In the genomic region with DNA sequence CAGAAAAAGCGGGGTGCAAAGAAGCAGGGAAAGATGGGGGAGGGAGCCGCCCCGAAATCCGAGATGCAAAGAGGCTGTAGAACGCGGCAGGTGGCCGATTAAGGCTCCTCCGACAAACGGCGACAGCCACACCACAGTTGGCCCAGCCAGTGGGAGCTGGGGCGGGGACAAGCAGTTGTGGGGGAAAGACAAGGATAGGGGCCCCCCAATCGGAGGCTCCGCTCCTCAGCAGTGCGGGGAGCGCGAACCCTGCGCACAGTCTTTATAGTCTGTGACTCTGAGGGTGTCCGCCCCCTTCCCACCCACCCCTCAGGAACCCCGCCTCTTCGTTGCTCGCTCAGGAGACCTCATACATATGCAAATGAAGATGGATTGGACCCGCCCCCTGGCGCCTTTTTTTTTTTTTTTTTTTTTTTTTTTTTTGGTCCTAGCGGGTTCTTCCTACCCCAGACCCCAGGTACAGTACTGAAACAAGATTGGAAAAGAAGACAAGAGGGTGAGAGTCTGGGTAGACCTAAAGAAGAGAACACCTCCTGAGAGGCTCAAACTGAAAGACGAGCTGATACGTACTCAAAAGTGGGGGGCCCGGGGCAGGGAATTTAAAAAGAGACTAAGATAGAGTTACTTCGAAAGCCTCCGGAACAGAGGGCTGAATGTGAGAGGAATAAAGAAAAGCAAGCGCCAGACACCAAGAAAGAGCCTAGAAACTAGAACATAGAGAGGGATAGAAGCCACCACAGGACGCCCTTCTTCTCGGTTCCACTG, we compare ENCODE assay signal across 8 mouse cellular contexts. TPM values are rescaled to one million over a fixed set of nuclear protein-coding genes. Genes with fewer than 3 reads are reported as not detected.
A peak's percentile ranks its signal among the peaks of the same experiment; 100 is the strongest.
DNase-seq lines count a peak whose midpoint lies in the region; ATAC-seq and TF ChIP-seq lines count a peak whose summit lies in the region.

Gene Atp1b2 (minus strand): TSS at position 217 of the 765 bp plus-strand sequence.

- H3K4me2 ChIP-seq in heart, embryonic 14.5 days (ENCODE audit: low read length): peak within 1 kb of the TSS; percentile 88
- H3K4me2 ChIP-seq in liver, postnatal 0 days (ENCODE audit: low read depth, low read length): peak within 1 kb of the TSS; percentile 100
- peak within 1 kb of the TSS; percentile 95 for H3K4me2 ChIP-seq in neural tube, embryonic 15.5 days

- WGBS in forebrain, embryonic 10.5 days: 4% methylated on average over 32 of the region's 32 CpGs
- 3% methylated on average over 31 of the region's 32 CpGs for WGBS in heart, embryonic 14.5 days
- 2% methylated on average over 32 of the region's 32 CpGs for WGBS in liver, postnatal 0 days (ENCODE audit: insufficient replicate concordance)
- 2% methylated on average over 31 of the region's 32 CpGs for WGBS in neural tube, embryonic 15.5 days

- H3K27me3 ChIP-seq in forebrain, embryonic 10.5 days (ENCODE audit: poor library complexity, severe bottlenecking): peaks cover 45% of the 10 kb centered on the region
- no peaks in the 10 kb centered on the region for H3K27me3 ChIP-seq in heart, embryonic 14.5 days (ENCODE audit: control insufficient read depth, insufficient read depth, low read length)
- peaks cover 7% of the 10 kb centered on the region; the same call in 1 of the 2 replicates for H3K27me3 ChIP-seq in liver, postnatal 0 days (ENCODE audit: insufficient read depth, low read length)
- no peaks in the 10 kb centered on the region for H3K27me3 ChIP-seq in neural tube, embryonic 15.5 days (replicated peaks)

- peak; percentile 34 to 39 for DNase-seq in CD8-positive naive resting alpha-beta T cell, adult 2 months (ENCODE audit: low read depth in 2 of 2, low spot score in 2 of 2)
- DNase-seq in c-Kit-negative CD71-positive TER-119-positive erythroid progenitor cells, embryonic 14.5 days (ENCODE audit: low read depth, low spot score): peak; percentile 75
- DNase-seq in forebrain, embryonic 10.5 days (ENCODE audit: extremely low spot score, low spot score): peak; percentile 77
- peak; percentile 83 for DNase-seq in kidney, postnatal 14 days
- DNase-seq in liver, postnatal 0 days: peak; percentile 86
- DNase-seq in testis, postnatal 10 days (ENCODE audit: low spot score): peak; percentile 91

- TF ChIP-seq CTCF in liver, postnatal 0 days (IDR thresholded peaks at IDR 0.05; ENCODE audit: low read depth): no peak

- no peaks in the 10 kb centered on the region for H3K9me3 ChIP-seq in forebrain, embryonic 10.5 days
- H3K9me3 ChIP-seq in heart, embryonic 14.5 days (ENCODE audit: control insufficient read depth, low read length): no peaks in the 10 kb centered on the region
- no peaks in the 10 kb centered on the region for H3K9me3 ChIP-seq in liver, postnatal 0 days (ENCODE audit: low read length)
- no peaks in the 10 kb centered on the region for H3K9me3 ChIP-seq in neural tube, embryonic 15.5 days (replicated peaks)

- H3K4me1 ChIP-seq in forebrain, embryonic 10.5 days: peaks cover 33% of the 10 kb centered on the region
- H3K4me1 ChIP-seq in heart, embryonic 14.5 days (ENCODE audit: control insufficient read depth in 2 of 2, insufficient read depth in 2 of 2, low read length in 2 of 2): peaks cover 25 to 34% of the 10 kb centered on the region in 2 experiments
- H3K4me1 ChIP-seq in liver, postnatal 0 days (ENCODE audit: insufficient read depth): peaks cover 31% of the 10 kb centered on the region
- peaks cover 32% of the 10 kb centered on the region for H3K4me1 ChIP-seq in neural tube, embryonic 15.5 days

- H3K4me3 ChIP-seq in forebrain, embryonic 10.5 days: peak within 1 kb of the TSS; percentile 64
- H3K4me3 ChIP-seq in heart, embryonic 14.5 days (ENCODE audit: control insufficient read depth in 1 of 2, insufficient read depth in 1 of 2, low read depth in 1 of 2, low read length in 2 of 2): peak within 1 kb of the TSS; percentile 58 to 59
- peak within 1 kb of the TSS; percentile 59 for H3K4me3 ChIP-seq in liver, postnatal 0 days (ENCODE audit: low read depth, low read length)
- H3K4me3 ChIP-seq in neural tube, embryonic 15.5 days (replicated peaks): peak within 1 kb of the TSS; percentile 81

- H3K36me3 ChIP-seq in forebrain, embryonic 10.5 days (replicated peaks): no peaks in the 10 kb centered on the region
- H3K36me3 ChIP-seq in heart, embryonic 14.5 days (ENCODE audit: control insufficient read depth, insufficient read depth, low read length): 0 out of 2 replicates have a peak, but pooled peaks cover 4% of the 10 kb centered on the region
- no peaks in the 10 kb centered on the region for H3K36me3 ChIP-seq in liver, postnatal 0 days (replicated peaks; ENCODE audit: insufficient read depth, low read length)
- peaks cover 12% of the 10 kb centered on the region for H3K36me3 ChIP-seq in neural tube, embryonic 15.5 days

- peak within 1 kb of the TSS; percentile 83 for H3K9ac ChIP-seq in heart, embryonic 14.5 days (ENCODE audit: low read length)
- H3K9ac ChIP-seq in liver, postnatal 0 days (replicated peaks): peak within 1 kb of the TSS; percentile 67
- H3K9ac ChIP-seq in neural tube, embryonic 15.5 days (replicated peaks): peak within 1 kb of the TSS; percentile 88

- peak; percentile 84 for ATAC-seq in heart, embryonic 14.5 days (ENCODE audit: insufficient number of reproducible peaks, insufficient read depth, low FRiP score, low read depth)
- peak; percentile 89 for ATAC-seq in liver, postnatal 0 days
- peak; percentile 92 for ATAC-seq in neural tube, embryonic 15.5 days (ENCODE audit: low FRiP score)

- H3K27ac ChIP-seq in forebrain, embryonic 10.5 days: peak within 1 kb of the TSS; percentile 84
- peak within 1 kb of the TSS; percentile 42 to 76 for H3K27ac ChIP-seq in heart, embryonic 14.5 days (replicated peaks in 1 of 2; ENCODE audit: control insufficient read depth in 1 of 2, insufficient read depth in 1 of 2, low read depth in 2 of 2, low read length in 2 of 2)
- peak within 1 kb of the TSS; percentile 76 for H3K27ac ChIP-seq in liver, postnatal 0 days (ENCODE audit: low read depth)
- H3K27ac ChIP-seq in neural tube, embryonic 15.5 days (replicated peaks): peak within 1 kb of the TSS; percentile 87

- TF ChIP-seq EP300 in liver, postnatal 0 days (IDR thresholded peaks at IDR 0.05; ENCODE audit: low read depth): peak; percentile 38

RNA-seq across cellular contexts. Expression of gene Atp1b2, which starts in this region (rescaled TPM):
- 4.3 and 4.6 TPM in 2 replicates for polyA plus RNA-seq in forebrain, embryonic 10.5 days (2016; fragmentation: Nextera tagmentation; extraction: Ambion mirVana)
- 31.5 and 33.8 TPM in 2 replicates for polyA plus RNA-seq in heart, embryonic 14.5 days (2014; fragmentation: Nextera tagmentation; extraction: Ambion mirVana)
- 4.0 and 5.3 TPM in 2 replicates for polyA plus RNA-seq in liver, postnatal 0 days (2015; fragmentation: Nextera tagmentation; extraction: Ambion mirVana)
- polyA plus RNA-seq in neural tube, embryonic 15.5 days (2015; fragmentation: Nextera tagmentation; extraction: Ambion mirVana): 76.7 and 77.0 TPM in 2 replicates

Comparison
In these comparisons a context has a peak if more than half of its experiments do, and no peak if none do; other contexts are left out.
1. Peak in every context shown above with its lines: DNase-seq, ATAC-seq, H3K4me3 ChIP-seq and H3K27ac ChIP-seq.
2. DNase-seq: peak in every context shown above with its lines; median percentile 91 in testis, postnatal 10 days; 86 in liver, postnatal 0 days; 83 in kidney, postnatal 14 days; 77 in forebrain, embryonic 10.5 days; 75 in c-Kit-negative CD71-positive TER-119-positive erythroid progenitor cells, embryonic 14.5 days; 36 in CD8-positive naive resting alpha-beta T cell, adult 2 months.